Mouse (Mus musculus): ENCODE measurements around the gene Rad51b.

DNA sequence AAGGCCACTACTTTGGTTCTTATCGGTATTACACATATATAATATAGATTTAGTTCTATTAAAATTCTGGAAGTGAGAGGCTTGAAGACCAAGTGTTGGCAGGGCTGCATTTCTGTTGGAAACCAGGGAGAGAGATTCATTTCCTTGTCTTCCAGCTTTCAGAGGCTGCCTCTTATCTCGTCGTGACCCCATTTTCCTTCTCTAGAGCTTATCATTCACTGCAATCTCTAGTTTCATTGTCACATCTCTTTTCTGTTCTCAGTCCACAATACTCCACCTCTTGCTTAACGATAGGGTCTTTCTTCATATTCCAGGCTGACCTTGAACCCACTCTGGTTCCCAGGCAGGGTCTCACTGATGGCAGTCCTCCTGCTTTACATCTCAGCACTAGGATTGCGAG is 202.7 kb downstream of the Rad51b start:
- TF ChIP-seq CTCF (IDR thresholded peaks at IDR 0.05; ENCODE audit: low read depth, low read length) (no peak), GATA1 (IDR thresholded peaks at IDR 0.05; ENCODE audit: borderline replicate concordance, low read length) (no peak), POLR2AphosphoS5 (IDR thresholded peaks at IDR 0.05; ENCODE audit: insufficient replicate concordance, low read depth, low read length) (no peak)
